Mouse (Mus musculus): ENCODE measurements around the gene Scn5a.
A peak's percentile ranks its signal among the peaks of the same experiment; 100 is the strongest.

The Scn5a gene

GRCm38 (mm10) chr9:119460410-119460809 lies 118.4 kb downstream of the Scn5a start:
- H3K4me3 ChIP-seq (replicated peaks; ENCODE audit: low read length) = no peak overlapping the region

GRCm38 (mm10) chr9:119457122-119457521 lies 121.7 kb downstream of the Scn5a start:
- H3K9me3 ChIP-seq (ENCODE audit: low read length) = no peaks in the 10 kb centered on the region
- no peak for TF ChIP-seq CTCF (conservative IDR thresholded peaks at IDR 0.05; ENCODE audit: low read length)
- TF ChIP-seq NANOG (IDR thresholded peaks at IDR 0.05; ENCODE audit: borderline replicate concordance, low read length) = no peak
- no peak for TF ChIP-seq POU5F1 (IDR thresholded peaks at IDR 0.05; ENCODE audit: borderline replicate concordance, low read length)
- no peak overlapping the region for H3K4me3 ChIP-seq (replicated peaks; ENCODE audit: low read length)
- peaks cover 41% of the 10 kb centered on the region for H3K4me1 ChIP-seq (replicated peaks; ENCODE audit: low read depth, low read length)
- no peaks in the 10 kb centered on the region for H3K27me3 ChIP-seq (ENCODE audit: insufficient read depth, low read length)
- peaks cover 62% of the 10 kb centered on the region for H3K36me3 ChIP-seq (ENCODE audit: insufficient read depth, low read length)

More at GRCm38 (mm10) chr9:119460410-119460809, 118.4 kb downstream of the Scn5a start:
- H3K36me3 ChIP-seq (ENCODE audit: insufficient read depth, low read length) = peaks cover 74% of the 10 kb centered on the region
- TF ChIP-seq NANOG (IDR thresholded peaks at IDR 0.05; ENCODE audit: borderline replicate concordance, low read length) = no peak
- no peak for TF ChIP-seq POU5F1 (IDR thresholded peaks at IDR 0.05; ENCODE audit: borderline replicate concordance, low read length)
- peak; percentile 93 for TF ChIP-seq CTCF (conservative IDR thresholded peaks at IDR 0.05; ENCODE audit: low read length)
- no peaks in the 10 kb centered on the region for H3K27me3 ChIP-seq (ENCODE audit: insufficient read depth, low read length)
- H3K9me3 ChIP-seq (ENCODE audit: low read length) = no peaks in the 10 kb centered on the region
- peaks cover 39% of the 10 kb centered on the region for H3K4me1 ChIP-seq (replicated peaks; ENCODE audit: low read depth, low read length)

- H3K36me3 ChIP-seq (ENCODE audit: insufficient read depth, low read length) = peaks cover 62% of the 10 kb centered on the region
- H3K9me3 ChIP-seq (ENCODE audit: low read length) = no peaks in the 10 kb centered on the region
- no peak for TF ChIP-seq POU5F1 (IDR thresholded peaks at IDR 0.05; ENCODE audit: borderline replicate concordance, low read length)
- TF ChIP-seq CTCF (conservative IDR thresholded peaks at IDR 0.05; ENCODE audit: low read length) = no peak
- TF ChIP-seq NANOG (IDR thresholded peaks at IDR 0.05; ENCODE audit: borderline replicate concordance, low read length) = no peak
- H3K27me3 ChIP-seq (ENCODE audit: insufficient read depth, low read length) = no peaks in the 10 kb centered on the region
- H3K4me1 ChIP-seq (replicated peaks; ENCODE audit: low read depth, low read length) = peaks cover 44% of the 10 kb centered on the region
- H3K4me3 ChIP-seq (replicated peaks; ENCODE audit: low read length) = no peak overlapping the region
These were observed 122.8 kb downstream of the Scn5a start for GRCm38 (mm10) chr9:119455967-119456366.

- Histone ChIP-seq H3K4me1 (replicated peaks; ENCODE audit: low read depth, low read length) (peaks cover 22% of the 10 kb centered on the region), H3K27me3 (ENCODE audit: insufficient read depth, low read length) (no peaks in the 10 kb centered on the region), H3K4me3 (replicated peaks; ENCODE audit: low read length) (peak overlapping the region; percentile 97), H3K9me3 (ENCODE audit: low read length) (no peaks in the 10 kb centered on the region), H3K36me3 (ENCODE audit: insufficient read depth, low read length) (peaks cover 45% of the 10 kb centered on the region)
- TF ChIP-seq NANOG (IDR thresholded peaks at IDR 0.05; ENCODE audit: borderline replicate concordance, low read length) (no peak), CTCF (conservative IDR thresholded peaks at IDR 0.05; ENCODE audit: low read length) (no peak), POU5F1 (IDR thresholded peaks at IDR 0.05; ENCODE audit: borderline replicate concordance, low read length) (no peak)
These were observed 133.1 kb downstream of the Scn5a start for GRCm38 (mm10) chr9:119445737-119446136.

- TF ChIP-seq CTCF (conservative IDR thresholded peaks at IDR 0.05; ENCODE audit: low read length) = peak; percentile 55
- no peak for TF ChIP-seq NANOG (IDR thresholded peaks at IDR 0.05; ENCODE audit: borderline replicate concordance, low read length)
- TF ChIP-seq POU5F1 (IDR thresholded peaks at IDR 0.05; ENCODE audit: borderline replicate concordance, low read length) = no peak
- no peaks in the 10 kb centered on the region for H3K9me3 ChIP-seq (ENCODE audit: low read length)
- H3K4me1 ChIP-seq (replicated peaks; ENCODE audit: low read depth, low read length) = peaks cover 23% of the 10 kb centered on the region
- H3K27me3 ChIP-seq (ENCODE audit: insufficient read depth, low read length) = no peaks in the 10 kb centered on the region
- peak within 1 kb of the TSS; percentile 97 for H3K4me3 ChIP-seq (replicated peaks; ENCODE audit: low read length)
- peaks cover 43% of the 10 kb centered on the region for H3K36me3 ChIP-seq (ENCODE audit: insufficient read depth, low read length)
These were observed 133.9 kb downstream of the Scn5a start, which contains the start of gene Exog for GRCm38 (mm10) chr9:119444738-119445429. Gene Exog (plus strand): TSS chr9:119444943.

- TF ChIP-seq NANOG (IDR thresholded peaks at IDR 0.05; ENCODE audit: borderline replicate concordance, low read length) (no peak), POU5F1 (IDR thresholded peaks at IDR 0.05; ENCODE audit: borderline replicate concordance, low read length) (no peak), CTCF (conservative IDR thresholded peaks at IDR 0.05; ENCODE audit: low read length) (no peak)
These were observed 140.3 kb downstream of the Scn5a start for GRCm38 (mm10) chr9:119438498-119439000.

GRCm38 (mm10) chr9:119438065-119438464 lies 140.8 kb downstream of the Scn5a start:
- peaks cover 34% of the 10 kb centered on the region for H3K4me1 ChIP-seq (replicated peaks; ENCODE audit: low read depth, low read length)
- TF ChIP-seq CTCF (conservative IDR thresholded peaks at IDR 0.05; ENCODE audit: low read length) (no peak), NANOG (IDR thresholded peaks at IDR 0.05; ENCODE audit: borderline replicate concordance, low read length) (no peak), POU5F1 (IDR thresholded peaks at IDR 0.05; ENCODE audit: borderline replicate concordance, low read length) (no peak)
- no peak overlapping the region for H3K4me3 ChIP-seq (replicated peaks; ENCODE audit: low read length)
- no peaks in the 10 kb centered on the region for H3K9me3 ChIP-seq (ENCODE audit: low read length)
- H3K27me3 ChIP-seq (ENCODE audit: insufficient read depth, low read length) = no peaks in the 10 kb centered on the region
- peaks cover 61% of the 10 kb centered on the region for H3K36me3 ChIP-seq (ENCODE audit: insufficient read depth, low read length)

More at GRCm38 (mm10) chr9:119438498-119439000, 140.3 kb downstream of the Scn5a start:
- H3K4me1 ChIP-seq (replicated peaks; ENCODE audit: low read depth, low read length) = peaks cover 30% of the 10 kb centered on the region
- H3K36me3 ChIP-seq (ENCODE audit: insufficient read depth, low read length) = peaks cover 57% of the 10 kb centered on the region
- no peaks in the 10 kb centered on the region for H3K9me3 ChIP-seq (ENCODE audit: low read length)
- H3K27me3 ChIP-seq (ENCODE audit: insufficient read depth, low read length) = no peaks in the 10 kb centered on the region
- H3K4me3 ChIP-seq (replicated peaks; ENCODE audit: low read length) = no peak overlapping the region

GRCm38 (mm10) chr9:119435855-119436254 lies 143.0 kb downstream of the Scn5a start:
- Histone ChIP-seq H3K9me3 (ENCODE audit: low read length) (no peaks in the 10 kb centered on the region), H3K4me3 (replicated peaks; ENCODE audit: low read length) (no peak overlapping the region), H3K36me3 (ENCODE audit: insufficient read depth, low read length) (peaks cover 84% of the 10 kb centered on the region), H3K4me1 (replicated peaks; ENCODE audit: low read depth, low read length) (peaks cover 49% of the 10 kb centered on the region), H3K27me3 (ENCODE audit: insufficient read depth, low read length) (no peaks in the 10 kb centered on the region)
- TF ChIP-seq NANOG (IDR thresholded peaks at IDR 0.05; ENCODE audit: borderline replicate concordance, low read length) (no peak), POU5F1 (IDR thresholded peaks at IDR 0.05; ENCODE audit: borderline replicate concordance, low read length) (no peak), CTCF (conservative IDR thresholded peaks at IDR 0.05; ENCODE audit: low read length) (no peak)
